Comparison of ENCODE assay signal across 18 mouse cellular contexts in the genomic region with DNA sequence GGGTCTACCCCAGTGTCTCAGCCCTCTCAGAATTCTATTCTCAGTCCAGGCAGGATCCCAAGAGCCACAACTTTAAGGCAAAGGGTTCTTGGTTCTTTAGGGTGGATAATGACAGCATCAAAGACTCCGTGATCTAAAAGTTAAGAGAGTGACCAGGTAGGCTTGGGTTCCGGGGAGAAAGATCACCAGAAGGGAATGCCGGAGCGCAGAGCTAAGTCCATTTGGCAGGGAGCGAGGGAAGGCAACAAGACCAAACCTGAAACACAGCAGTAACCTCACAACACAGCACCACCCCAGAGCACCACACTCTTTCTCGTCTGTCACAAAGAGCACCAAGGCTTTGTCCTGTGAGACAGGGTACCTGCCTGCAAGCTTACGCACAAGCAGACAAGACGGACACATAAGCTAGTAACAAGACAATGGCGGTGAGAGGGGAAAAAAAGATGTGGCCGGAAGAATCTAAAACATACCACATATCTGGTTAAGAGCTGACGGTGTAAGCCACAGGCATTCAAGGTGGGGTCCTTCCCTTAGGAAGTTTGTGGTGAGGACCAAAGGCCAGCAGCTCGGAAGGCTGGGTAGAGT. TPM values are rescaled to one million over a fixed set of nuclear protein-coding genes. Genes with fewer than 3 reads are reported as not detected.
DNase-seq lines count a peak whose midpoint lies in the region; ATAC-seq and TF ChIP-seq lines count a peak whose summit lies in the region.
"Had no signal": no experiment of that assay in that cellular context is flagged by ENCODE, and none has a peak within 500 bp of the region (broad histone marks: within the 10 kb centered on the region; RNA-seq: fewer than 3 reads in every experiment).

No protein-coding gene starts in this region.

- peaks cover 34% of the 10 kb centered on the region for H3K4me1 ChIP-seq in kidney, embryonic 15.5 days
- peaks cover 28% of the 10 kb centered on the region for H3K4me1 ChIP-seq in stomach, embryonic 15.5 days
- H3K4me1 ChIP-seq in stomach, postnatal 0 days (replicated peaks; ENCODE audit: control insufficient read depth, insufficient read depth): peaks cover 3% of the 10 kb centered on the region
- peaks cover 11% of the 10 kb centered on the region for H3K4me1 ChIP-seq in intestine, embryonic 16.5 days (ENCODE audit: control insufficient read depth, insufficient read depth, low read length)

- 89% methylated on average over 12 of the region's 12 CpGs for WGBS in kidney, embryonic 15.5 days
- WGBS in stomach, embryonic 15.5 days: 81% methylated on average over 12 of the region's 12 CpGs
- WGBS in stomach, postnatal 0 days: 80% methylated on average over 12 of the region's 12 CpGs
- WGBS in intestine, embryonic 16.5 days: 90% methylated on average over 12 of the region's 12 CpGs

- no peak for ATAC-seq in cerebellum, adult (ENCODE audit: insufficient number of reproducible peaks, low FRiP score, low TSS enrichment)
- no peak for ATAC-seq in kidney, embryonic 15.5 days (replicated peaks; ENCODE audit: low FRiP score)
- no peak for ATAC-seq in stomach, embryonic 15.5 days (ENCODE audit: insufficient read depth, low FRiP score, low read depth)
- no peak for ATAC-seq in stomach, postnatal 0 days (ENCODE audit: low FRiP score, low TSS enrichment)
- ATAC-seq in intestine, embryonic 16.5 days: no peak
- ATAC-seq: liver, postnatal 0 days had no signal

- peaks cover 10% of the 10 kb centered on the region for H3K27me3 ChIP-seq in kidney, embryonic 15.5 days
- H3K27me3 ChIP-seq in stomach, embryonic 15.5 days (replicated peaks): no peaks in the 10 kb centered on the region
- no peaks in the 10 kb centered on the region for H3K27me3 ChIP-seq in stomach, postnatal 0 days (ENCODE audit: control insufficient read depth, insufficient read depth, low read length)
- no peaks in the 10 kb centered on the region; the same call in 1 of the 2 replicates for H3K27me3 ChIP-seq in intestine, embryonic 16.5 days (replicated peaks; ENCODE audit: control insufficient read depth, insufficient read depth, low read length)
- H3K27me3 ChIP-seq: embryonic facial prominence, embryonic 15.5 days had no signal

- H3K4me2 ChIP-seq in kidney, embryonic 15.5 days: no peak overlapping the region
- H3K4me2 ChIP-seq in stomach, embryonic 15.5 days: 0 out of 2 replicates have a peak overlapping the region, but pooled peaks have one; percentile 97
- H3K4me2 ChIP-seq in stomach, postnatal 0 days (replicated peaks; ENCODE audit: low read depth): no peak overlapping the region
- no peak overlapping the region for H3K4me2 ChIP-seq in intestine, embryonic 16.5 days (ENCODE audit: low read depth, low read length)

- H3K9ac ChIP-seq in kidney, embryonic 15.5 days: no peak overlapping the region
- H3K9ac ChIP-seq in stomach, embryonic 15.5 days: no peak overlapping the region
- no peak overlapping the region for H3K9ac ChIP-seq in stomach, postnatal 0 days (ENCODE audit: low read length)
- no peak overlapping the region for H3K9ac ChIP-seq in intestine, embryonic 16.5 days (ENCODE audit: low read depth, low read length)

- no peak for TF ChIP-seq EP300 in stomach, postnatal 0 days (optimal IDR thresholded peaks at IDR 0.05)

- no peak for TF ChIP-seq CTCF in stomach, postnatal 0 days (IDR thresholded peaks at IDR 0.05; ENCODE audit: low read depth)

- no peaks in the 10 kb centered on the region for H3K9me3 ChIP-seq in kidney, embryonic 15.5 days (replicated peaks)
- no peaks in the 10 kb centered on the region for H3K9me3 ChIP-seq in stomach, embryonic 15.5 days
- H3K9me3 ChIP-seq in stomach, postnatal 0 days (ENCODE audit: control insufficient read depth, low read length): no peaks in the 10 kb centered on the region
- H3K9me3 ChIP-seq in intestine, embryonic 16.5 days (ENCODE audit: control insufficient read depth, low read length): no peaks in the 10 kb centered on the region
- H3K9me3 ChIP-seq: embryonic facial prominence, embryonic 15.5 days; heart, embryonic 15.5 days had no signal

- H3K36me3 ChIP-seq in kidney, embryonic 15.5 days: no peaks in the 10 kb centered on the region
- H3K36me3 ChIP-seq in stomach, embryonic 15.5 days: no peaks in the 10 kb centered on the region
- no peaks in the 10 kb centered on the region for H3K36me3 ChIP-seq in stomach, postnatal 0 days (ENCODE audit: control insufficient read depth, insufficient read depth, low read length)
- no peaks in the 10 kb centered on the region for H3K36me3 ChIP-seq in intestine, embryonic 16.5 days (ENCODE audit: control insufficient read depth, insufficient read depth, low read length)
- H3K36me3 ChIP-seq: embryonic facial prominence, embryonic 15.5 days; heart, embryonic 15.5 days had no signal

- H3K4me3 ChIP-seq in kidney, embryonic 15.5 days (replicated peaks): no peak overlapping the region
- no peak overlapping the region for H3K4me3 ChIP-seq in stomach, embryonic 15.5 days (replicated peaks)
- no peak overlapping the region for H3K4me3 ChIP-seq in stomach, postnatal 0 days (ENCODE audit: low read depth, low read length)
- H3K4me3 ChIP-seq in intestine, embryonic 16.5 days (ENCODE audit: low read length): no peak overlapping the region

- no peak overlapping the region for H3K27ac ChIP-seq in kidney, embryonic 15.5 days
- no peak overlapping the region for H3K27ac ChIP-seq in stomach, embryonic 15.5 days
- no peak overlapping the region for H3K27ac ChIP-seq in stomach, postnatal 0 days (replicated peaks)
- H3K27ac ChIP-seq in intestine, embryonic 16.5 days (ENCODE audit: low read length): no peak overlapping the region

- peak; percentile 32 for DNase-seq in cerebellum, adult 11 months
- peak; percentile 62 for DNase-seq in kidney, adult 9 months
- DNase-seq in stomach, postnatal 0 days (ENCODE audit: low spot score): no peak
- no peak for DNase-seq in layer of hippocampus, adult 11-12 months (ENCODE audit: low spot score)
- DNase-seq: heart, adult 18-20 months; liver, postnatal 0 days; spleen, adult 18-20 months had no signal

RNA-seq across cellular contexts. Expression of a gene that starts 30.0 kb away (rescaled TPM):
- not detected in 2 replicates for polyA plus RNA-seq in kidney, embryonic 15.5 days (2015; fragmentation: Nextera tagmentation; extraction: Ambion mirVana)
- polyA plus RNA-seq in stomach, embryonic 15.5 days (2015; fragmentation: Nextera tagmentation; extraction: Ambion mirVana): not detected in 2 replicates
- polyA plus RNA-seq in stomach, postnatal 0 days (2015; fragmentation: Nextera tagmentation; extraction: Ambion mirVana): not detected in 2 replicates
- not detected in 2 replicates for polyA plus RNA-seq in intestine, embryonic 16.5 days (2015; fragmentation: Nextera tagmentation; extraction: Ambion mirVana)
- polyA plus RNA-seq: embryonic facial prominence, embryonic 15.5 days; forebrain, embryonic 11.5 days; heart, embryonic 15.5 days; hindbrain, embryonic 11.5 days; kidney, embryonic 16.5 days; neural tube, embryonic 11.5 days; stomach, embryonic 14.5 days had no signal

RNA-seq across cellular contexts. Expression of a gene that starts 42.7 kb away (rescaled TPM):
- 4.3 and 4.8 TPM in 2 replicates for polyA plus RNA-seq in kidney, embryonic 15.5 days (2015; fragmentation: Nextera tagmentation; extraction: Ambion mirVana)
- 2.2 and 4.2 TPM in 2 replicates for polyA plus RNA-seq in stomach, embryonic 15.5 days (2015; fragmentation: Nextera tagmentation; extraction: Ambion mirVana)
- polyA plus RNA-seq in stomach, postnatal 0 days (2015; fragmentation: Nextera tagmentation; extraction: Ambion mirVana): 3.8 and 4.0 TPM in 2 replicates
- 1.9 and 2.0 TPM in 2 replicates for polyA plus RNA-seq in intestine, embryonic 16.5 days (2015; fragmentation: Nextera tagmentation; extraction: Ambion mirVana)

RNA-seq across cellular contexts. Expression of a gene that starts 49.6 kb away (rescaled TPM):
- polyA plus RNA-seq in kidney, embryonic 15.5 days (2015; fragmentation: Nextera tagmentation; extraction: Ambion mirVana): 80.5 and 85.0 TPM in 2 replicates
- 27.6 and 30.7 TPM in 2 replicates for polyA plus RNA-seq in stomach, embryonic 15.5 days (2015; fragmentation: Nextera tagmentation; extraction: Ambion mirVana)
- 12.9 and 14.7 TPM in 2 replicates for polyA plus RNA-seq in stomach, postnatal 0 days (2015; fragmentation: Nextera tagmentation; extraction: Ambion mirVana)
- polyA plus RNA-seq in intestine, embryonic 16.5 days (2015; fragmentation: Nextera tagmentation; extraction: Ambion mirVana): 13.7 and 17.2 TPM in 2 replicates

Comparison
In these comparisons a context has a peak if more than half of its experiments do, and no peak if none do; other contexts are left out.
1. DNase-seq: peak in cerebellum, adult 11 months (single experiment) and kidney, adult 9 months (single experiment); none in stomach, postnatal 0 days (single experiment) and layer of hippocampus, adult 11-12 months (single experiment).